Mouse (Mus musculus) G1E (cell line): ENCODE data around the gene Ccdc43.

Source experiments
- CTCF ChIP-seq: IDR thresholded peaks from 2 replicates; pipeline ENCODE4 v1.5.1; 2012; ENCODE audit warnings: low read depth, low read length, inconsistent platforms, mixed read lengths
- GATA1 ChIP-seq: IDR thresholded peaks from 2 replicates; pipeline ENCODE4 v1.6.1; 2012; ENCODE audit warnings: borderline replicate concordance, low read length, inconsistent platforms, mixed read lengths
- GATA2 ChIP-seq: IDR thresholded peaks from 2 replicates; pipeline ENCODE4 v1.6.1; 2012; ENCODE audit warnings: low read depth, low read length, inconsistent platforms, borderline replicate concordance
- POLR2AphosphoS5 ChIP-seq: IDR thresholded peaks from 2 replicates; pipeline ENCODE4 v1.6.1; 2012; ENCODE audit warnings: low read depth, low read length, inconsistent platforms; ENCODE audit not compliant: insufficient replicate concordance
- TAL1 ChIP-seq: conservative IDR thresholded peaks from 2 replicates; pipeline ENCODE4 v1.6.1; 2012; ENCODE audit warnings: low read depth, low read length, inconsistent platforms, mixed read lengths

- TF ChIP-seq CTCF (no peak), TAL1 (no peak), GATA2 (no peak), GATA1 (no peak), POLR2AphosphoS5 (no peak)
Measured at GRCm38 (mm10) chr11:102695289-102695688, 2.3 kb downstream of the Ccdc43 start.
